Comparison of ENCODE assay signal across 31 mouse cellular contexts in the genomic region with DNA sequence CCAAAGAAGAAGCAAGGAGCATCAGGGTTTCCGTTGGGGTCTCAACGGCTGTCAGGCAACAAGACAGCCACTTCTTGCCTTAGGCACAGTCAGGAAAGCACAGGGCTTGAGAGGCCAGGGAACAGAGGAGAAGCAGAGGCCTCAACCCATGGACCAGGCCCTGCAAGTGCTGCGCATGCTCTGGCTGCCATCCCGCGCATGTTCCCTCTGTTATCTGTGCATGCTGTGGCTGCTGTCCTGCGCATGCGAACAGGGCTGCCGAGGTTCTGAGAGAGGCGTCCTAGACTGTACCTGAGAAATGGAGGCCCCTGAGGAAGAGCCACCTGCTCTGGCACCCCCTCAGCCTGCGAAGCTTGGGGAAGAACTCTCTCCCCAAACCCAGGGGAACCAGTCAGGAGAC. TPM values are rescaled to one million over a fixed set of nuclear protein-coding genes. Genes with fewer than 3 reads are reported as not detected.
"Had no signal": no experiment of that assay in that cellular context is flagged by ENCODE, and none has a peak within 500 bp of the region (broad histone marks: within the 10 kb centered on the region; RNA-seq: fewer than 3 reads in every experiment).

A gene (plus strand): TSS at position 261 of the 400 bp plus-strand sequence.

- H3K27ac ChIP-seq: heart, adult 2 months; heart, embryonic 13.5 days; heart, embryonic 15.5 days; hindbrain, embryonic 13.5 days; hindbrain, embryonic 15.5 days; hindbrain, postnatal 0 days; kidney, embryonic 15.5 days; kidney, postnatal 0 days; limb, embryonic 13.5 days; limb, embryonic 15.5 days had no signal

- H3K9ac ChIP-seq: heart, embryonic 13.5 days; heart, embryonic 15.5 days; hindbrain, embryonic 13.5 days; hindbrain, embryonic 15.5 days; kidney, embryonic 15.5 days; limb, embryonic 13.5 days; limb, embryonic 15.5 days had no signal

- H3K4me3 ChIP-seq: heart, adult 2 months; heart, embryonic 13.5 days; heart, embryonic 15.5 days; hindbrain, embryonic 13.5 days; hindbrain, embryonic 15.5 days; kidney, embryonic 15.5 days; limb, embryonic 13.5 days; limb, embryonic 15.5 days had no signal

- DNase-seq: gastrocnemius, postnatal 14 days; gastrocnemius, postnatal 36 days; heart, adult 11 months; heart, adult 2 months; heart, postnatal 14 days; heart, postnatal 36 days; kidney, adult 11 months; kidney, adult 2 months; kidney, adult 9 months; kidney, postnatal 14 days; kidney, postnatal 36 days; layer of hippocampus, adult 9-11 months; layer of hippocampus, postnatal 36 days; left cerebral cortex, postnatal 4 days had no signal

- H3K4me1 ChIP-seq: heart, embryonic 13.5 days; heart, embryonic 15.5 days; hindbrain, embryonic 13.5 days; hindbrain, embryonic 15.5 days; kidney, embryonic 15.5 days; limb, embryonic 15.5 days had no signal

- H3K9me3 ChIP-seq: heart, embryonic 13.5 days; heart, embryonic 15.5 days; hindbrain, embryonic 13.5 days; hindbrain, embryonic 15.5 days; kidney, embryonic 15.5 days; limb, embryonic 13.5 days; limb, embryonic 15.5 days had no signal

- ATAC-seq: hindbrain, postnatal 0 days; intestine, embryonic 16.5 days had no signal

- H3K27me3 ChIP-seq: heart, embryonic 13.5 days; heart, embryonic 15.5 days; hindbrain, embryonic 13.5 days; hindbrain, embryonic 15.5 days; kidney, embryonic 15.5 days; limb, embryonic 13.5 days; limb, embryonic 15.5 days had no signal

- H3K4me2 ChIP-seq: heart, embryonic 11.5 days; heart, embryonic 13.5 days; heart, embryonic 15.5 days; hindbrain, embryonic 13.5 days; hindbrain, embryonic 15.5 days; kidney, embryonic 15.5 days; limb, embryonic 13.5 days; limb, embryonic 15.5 days had no signal

- H3K36me3 ChIP-seq: heart, embryonic 13.5 days; heart, embryonic 15.5 days; hindbrain, embryonic 13.5 days; hindbrain, embryonic 15.5 days; kidney, embryonic 15.5 days; limb, embryonic 13.5 days; limb, embryonic 15.5 days had no signal

RNA-seq across cellular contexts. Expression of the gene that starts here (rescaled TPM):
- polyA plus RNA-seq: gonadal fat pad, adult 2 months; heart, adult 2 months; heart, embryonic 11.5 days; heart, embryonic 13.5 days; heart, embryonic 15.5 days; heart, postnatal 0 days; hindbrain, embryonic 11.5 days; hindbrain, embryonic 13.5 days; hindbrain, embryonic 15.5 days; hindbrain, postnatal 0 days; intestine, embryonic 14.5 days; intestine, embryonic 16.5 days; kidney, adult 2 months; kidney, embryonic 15.5 days; kidney, postnatal 0 days; large intestine, adult 2 months; limb, embryonic 11.5 days; limb, embryonic 13.5 days; limb, embryonic 15.5 days had no signal
